Mouse (Mus musculus) megakaryocyte progenitor cell, adult 5-6 weeks (primary cell): Measurements from ENCODE around the gene Aplp1. TPM values are rescaled to one million over a fixed set of nuclear protein-coding genes. Genes with fewer than 3 reads are reported as not detected.
"Not testable (repeated sequence)": the region's sequence is repeated elsewhere in the genome, so short reads cannot be mapped to it uniquely, and the experiment has no call there.

Experiments
- ATAC-seq: replicated peaks from 2 replicates; pipeline ENCODE4 v1.8.0; 2016; ENCODE audit warnings: mild to moderate bottlenecking, moderate TSS enrichment, inconsistent platforms; ENCODE audit not compliant: poor library complexity
- total RNA-seq, 2 experiments: library from RNA; stranded (forward) in 1 of 2; stranded (reverse) in 1 of 2; fragments of 157-497, 149-512 nt in 1 of 2; fragments of 200-1000 nt in 1 of 2; gene quantifications; 2 replicates each; pipeline versions ENCODE4 v1.2.3 to v1.2.4; 2015 to 2017

Aplp1 gene
- total RNA-seq (2015) (not detected in 2 replicates), total RNA-seq (2017) (not detected in 2 replicates)

- peak; percentile 56 for ATAC-seq
Observed at GRCm38 (mm10) chr7:30444971-30445751, at the start of gene Aplp1. Aplp1 (minus strand) TSS chr7:30445535.

- no peak for ATAC-seq
Observed at GRCm38 (mm10) chr7:30493401-30493931, 48.1 kb upstream of the Aplp1 start, which contains the start of gene Prodh2. Prodh2 (plus strand) TSS chr7:30493622.

- peak; percentile 92 for ATAC-seq
Observed at GRCm38 (mm10) chr7:30492765-30493164, 47.4 kb upstream of the Aplp1 start.

GRCm38 (mm10) chr7:30490957-30491307, 45.6 kb upstream of the Aplp1 start:
- no peak for ATAC-seq

GRCm38 (mm10) chr7:30490251-30490956, 45.1 kb upstream of the Aplp1 start:
- ATAC-seq: peak; percentile 64

GRCm38 (mm10) chr7:30484250-30484649, 38.9 kb upstream of the Aplp1 start:
- peak; percentile 64 for ATAC-seq

- ATAC-seq: no peak
Observed at GRCm38 (mm10) chr7:30477415-30478381, 32.4 kb upstream of the Aplp1 start.

- not testable (repeated sequence) for ATAC-seq
Observed at GRCm38 (mm10) chr7:30476136-30476535, 30.8 kb upstream of the Aplp1 start.

- ATAC-seq: no peak
Observed at GRCm38 (mm10) chr7:30474999-30475398, 29.7 kb upstream of the Aplp1 start.

GRCm38 (mm10) chr7:30472411-30472810, 27.1 kb upstream of the Aplp1 start:
- ATAC-seq: peak; percentile 91

- no peak for ATAC-seq
Observed at GRCm38 (mm10) chr7:30464816-30465300, 19.5 kb upstream of the Aplp1 start.

- ATAC-seq: no peak
Observed at GRCm38 (mm10) chr7:30463996-30464395, 18.7 kb upstream of the Aplp1 start.

- ATAC-seq: no peak
Observed at GRCm38 (mm10) chr7:30463568-30463967, 18.2 kb upstream of the Aplp1 start.

GRCm38 (mm10) chr7:30459484-30459883, 14.1 kb upstream of the Aplp1 start:
- no peak for ATAC-seq

GRCm38 (mm10) chr7:30457629-30458330, 12.4 kb upstream of the Aplp1 start, which contains the start of the genes Kirrel2 and Nphs1:
Kirrel2 (minus strand) TSS chr7:30457690.
Nphs1 (plus strand) TSS chr7:30458315.
- no peak for ATAC-seq

GRCm38 (mm10) chr7:30456911-30457628, 11.7 kb upstream of the Aplp1 start:
- ATAC-seq: no peak

GRCm38 (mm10) chr7:30456487-30456886, 11.2 kb upstream of the Aplp1 start:
- no peak for ATAC-seq

GRCm38 (mm10) chr7:30454259-30454658, 8.9 kb upstream of the Aplp1 start:
- ATAC-seq: peak; percentile 52

- peak; percentile 81 for ATAC-seq
Observed at GRCm38 (mm10) chr7:30453766-30454165, 8.4 kb upstream of the Aplp1 start.
